Mouse (Mus musculus) heart, adult 18-20 months (tissue): ENCODE data around the gene 4930432M17Rik. TPM values are rescaled to one million over a fixed set of nuclear protein-coding genes. Genes with fewer than 3 reads are reported as not detected.

Experiments
- DNase-seq, 2 experiments: peaks; one replicate each; pipeline ENCODE4 v3.0.0; 2021 to 2022; ENCODE audit warnings: mixed read lengths in 1 of 2
- total RNA-seq, 2 experiments: library from RNA; stranded (reverse); gene quantifications; 2 replicates each; pipeline ENCODE4 v1.2.3; 2021

The 4930432M17Rik gene
- total RNA-seq, 2 experiments from 2014 or later: not detected

GRCm38 (mm10) chr3:121707106-121707505 is 36.5 kb downstream of the 4930432M17Rik start:
- no peak for DNase-seq

DNA sequence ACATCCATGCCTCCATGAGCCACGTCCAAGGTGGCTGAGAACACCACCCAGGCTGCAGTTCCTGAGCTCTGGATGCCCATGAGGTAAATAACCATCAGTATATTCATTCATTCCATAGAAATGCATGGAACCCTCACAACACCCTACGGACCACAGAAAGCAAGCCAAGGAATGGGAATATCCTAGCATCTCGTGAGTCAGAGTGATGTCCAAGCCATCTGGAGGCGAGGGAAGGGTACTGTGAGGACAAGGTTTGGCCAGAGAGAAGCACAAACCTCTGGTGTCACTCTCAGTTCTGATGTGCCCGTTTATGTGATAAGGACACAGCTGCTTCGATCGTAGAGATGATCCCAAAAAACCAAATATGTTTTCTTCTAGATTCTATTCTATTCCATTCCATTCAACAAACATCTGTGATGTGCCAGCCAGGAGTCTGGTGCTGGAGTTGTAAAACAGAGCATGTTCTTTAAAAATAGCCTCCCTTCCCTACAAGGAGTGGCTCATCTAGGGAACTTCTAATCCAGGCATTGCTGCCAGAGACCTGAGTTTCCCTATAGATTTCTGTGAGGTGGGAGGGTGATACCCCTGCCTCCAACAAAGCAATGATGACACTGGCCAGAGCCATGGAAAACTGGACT is 40.5 kb downstream of the 4930432M17Rik start:
- DNase-seq: no peak

GRCm38 (mm10) chr3:121712222-121712621 is 41.7 kb downstream of the 4930432M17Rik start:
- DNase-seq: no peak

DNA sequence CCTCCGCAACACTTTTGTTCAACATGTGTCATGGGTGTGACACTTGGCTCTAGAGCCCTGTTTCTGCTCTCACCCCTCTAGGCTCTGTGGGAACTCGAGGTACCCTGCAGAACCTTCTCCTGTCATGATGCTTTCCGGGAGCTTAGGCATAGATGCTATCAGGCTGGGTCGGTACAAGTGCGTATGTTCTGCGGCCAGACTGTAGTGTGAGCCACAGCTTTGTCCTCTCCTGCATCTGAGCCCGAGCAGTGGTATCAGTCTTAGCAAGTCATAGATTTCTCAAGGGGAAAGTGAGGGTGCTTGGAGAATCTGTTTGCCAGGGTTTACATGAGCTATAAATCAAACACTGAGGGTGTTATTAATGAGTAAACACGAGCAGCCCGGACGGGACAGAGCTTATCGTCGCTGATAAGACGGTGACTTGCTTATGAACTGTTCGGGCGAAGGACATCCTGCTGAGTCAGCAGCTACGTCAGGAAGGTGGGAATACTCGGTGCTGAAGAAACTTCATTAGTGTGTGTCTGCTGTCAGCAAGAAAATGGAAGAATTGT is 42.7 kb downstream of the 4930432M17Rik start:
- peak in 1 of 2 experiments; percentile 39 for DNase-seq

DNA sequence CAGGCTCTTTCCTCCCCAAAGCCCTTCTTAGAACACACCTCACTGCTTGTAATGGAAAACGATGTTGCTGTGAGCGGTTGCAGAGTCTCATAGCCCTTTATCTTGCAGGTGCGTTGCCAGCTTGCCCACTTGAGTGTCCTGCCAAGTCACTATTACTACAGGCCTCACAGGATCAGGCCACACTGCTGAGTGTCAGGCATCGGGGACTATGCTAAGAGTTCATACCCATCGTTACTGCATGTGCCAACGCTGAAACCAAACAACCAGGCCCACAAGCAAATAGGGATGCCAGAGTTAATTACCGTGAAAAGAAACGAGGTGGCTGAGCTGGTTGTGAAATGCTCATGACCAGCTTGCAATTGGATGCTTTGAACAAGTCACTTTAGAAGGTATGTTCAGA is 43.3 kb downstream of the 4930432M17Rik start:
- DNase-seq: peak in 1 of 2 experiments; percentile 38

- DNase-seq: no peak
Observed at GRCm38 (mm10) chr3:121714461-121714860, 43.9 kb downstream of the 4930432M17Rik start.

- no peak for DNase-seq
Observed at GRCm38 (mm10) chr3:121715336-121715735, 44.8 kb downstream of the 4930432M17Rik start.

GRCm38 (mm10) chr3:121715741-121716459 is 45.3 kb downstream of the 4930432M17Rik start:
- DNase-seq: no peak

GRCm38 (mm10) chr3:121716480-121716879 is 45.9 kb downstream of the 4930432M17Rik start:
- DNase-seq: no peak

DNA sequence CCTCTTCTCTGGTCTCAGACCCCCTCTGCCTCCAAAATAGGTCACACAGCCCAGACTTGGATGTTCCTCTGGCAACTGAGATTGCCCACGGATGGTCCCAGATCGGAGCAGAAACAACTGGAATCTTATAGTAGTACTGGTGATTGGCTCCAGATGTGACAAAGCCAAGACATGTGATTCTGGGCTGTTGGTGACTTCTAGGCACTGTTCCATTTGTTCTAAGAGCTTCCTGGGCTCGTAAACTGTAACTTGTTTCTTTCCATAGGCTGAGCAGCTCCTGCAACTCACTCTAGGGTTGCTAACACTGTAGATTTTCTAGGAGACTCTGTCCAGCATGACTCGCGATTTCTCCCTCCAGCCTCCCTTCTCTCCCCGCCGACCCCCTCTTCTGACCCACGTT is 48.1 kb downstream of the 4930432M17Rik start:
- no peak for DNase-seq

DNA sequence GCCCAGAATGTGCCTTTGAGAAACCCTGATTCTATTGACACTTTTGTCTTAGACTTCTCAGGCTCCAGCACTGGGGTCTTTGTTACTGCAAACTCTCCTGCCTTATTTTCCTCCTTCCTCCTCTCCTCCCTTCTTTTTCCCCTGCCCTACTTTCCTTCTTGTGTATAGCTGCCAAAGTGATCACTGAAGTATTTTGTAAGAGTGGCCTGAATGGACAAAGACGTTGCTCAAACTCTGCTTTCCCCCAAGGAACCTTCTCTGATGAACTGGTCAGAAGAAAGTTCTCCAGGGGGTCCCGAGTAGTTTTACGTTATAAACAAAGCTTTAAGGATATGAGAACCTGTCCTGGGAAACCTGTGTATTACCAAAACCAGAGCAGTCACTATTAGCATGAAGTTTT is 49.1 kb downstream of the 4930432M17Rik start:
- no peak for DNase-seq

GRCm38 (mm10) chr3:121720801-121721690 is 50.5 kb downstream of the 4930432M17Rik start:
- DNase-seq: no peak

GRCm38 (mm10) chr3:121721691-121722070 is 51.1 kb downstream of the 4930432M17Rik start:
- DNase-seq: no peak

DNA sequence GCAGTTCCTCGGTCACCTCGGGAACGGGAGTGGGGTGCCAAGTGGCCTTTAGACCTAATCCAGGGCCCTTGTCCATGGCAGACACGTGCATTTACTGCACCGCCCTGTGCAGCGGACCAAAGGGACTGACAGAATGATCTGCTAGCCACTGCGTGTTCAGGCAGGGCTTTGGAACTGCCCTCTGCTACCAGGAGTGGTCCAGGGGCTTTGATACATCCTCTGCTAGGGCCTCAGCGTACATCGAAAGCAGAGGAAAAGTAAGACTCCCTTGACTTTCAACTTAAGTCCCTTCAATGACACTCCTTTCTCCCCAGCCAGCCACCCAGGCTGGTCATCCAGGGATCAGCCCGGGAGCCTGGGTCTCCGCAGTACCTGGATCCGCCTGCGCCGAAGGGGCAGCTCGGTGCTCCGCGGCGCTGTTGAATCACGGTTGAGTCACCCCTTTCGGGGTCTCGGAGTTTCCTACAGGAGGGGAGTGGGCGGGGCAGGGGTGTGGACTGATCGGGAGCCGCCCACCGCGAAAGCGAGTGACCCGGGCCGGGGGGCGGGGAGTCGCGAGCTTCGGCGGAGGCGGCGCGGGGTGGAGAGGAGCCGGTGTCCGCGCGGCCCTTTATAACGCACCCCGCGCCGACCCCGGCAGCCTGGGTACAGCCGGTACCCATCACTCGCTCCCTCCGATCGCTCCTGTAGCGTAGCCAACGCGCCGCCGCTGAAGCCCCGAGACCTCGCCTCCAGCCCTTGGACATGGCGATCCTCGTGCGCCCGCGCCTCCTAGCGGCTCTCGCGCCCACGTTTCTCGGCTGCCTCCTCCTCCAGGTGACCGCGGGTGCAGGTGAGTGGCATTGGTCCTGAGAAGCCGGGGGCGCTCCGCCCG is 52.6 kb downstream of the 4930432M17Rik start, which contains the start of gene F3:
F3 (plus strand) TSS at position 567 of the 874 bp plus-strand sequence.
- DNase-seq: peak; percentile 80 to 85

DNA sequence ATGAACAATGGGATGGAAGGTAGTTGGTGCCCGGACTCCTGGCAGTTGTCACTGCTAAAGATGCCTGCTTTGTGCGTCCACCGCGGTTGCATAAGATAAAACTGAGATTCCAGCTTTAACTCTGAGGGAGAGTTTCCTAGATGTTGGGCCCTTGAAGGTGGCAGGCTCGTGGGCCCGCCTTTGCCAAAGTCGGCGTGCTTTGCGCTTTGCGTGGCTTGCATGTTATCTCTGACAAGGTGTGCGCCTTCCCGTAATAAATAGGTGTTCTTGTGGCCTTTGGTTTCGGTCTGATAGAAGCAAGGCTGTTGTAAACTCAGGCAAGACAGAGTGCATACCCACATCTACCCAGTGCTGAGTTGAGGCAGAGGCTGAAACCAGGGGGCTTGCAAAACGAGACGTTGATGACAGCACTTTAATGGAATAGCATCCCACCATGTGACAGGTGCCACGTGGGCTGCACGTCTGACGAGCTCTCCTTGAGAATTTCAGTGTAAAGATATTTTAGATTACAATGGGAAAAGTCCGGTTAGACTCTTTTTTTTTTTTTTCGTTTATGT is 53.5 kb downstream of the 4930432M17Rik start:
- DNase-seq: peak in 1 of 2 experiments; percentile 44

GRCm38 (mm10) chr3:121724553-121724952 is 54.0 kb downstream of the 4930432M17Rik start:
- DNase-seq: no peak

DNA sequence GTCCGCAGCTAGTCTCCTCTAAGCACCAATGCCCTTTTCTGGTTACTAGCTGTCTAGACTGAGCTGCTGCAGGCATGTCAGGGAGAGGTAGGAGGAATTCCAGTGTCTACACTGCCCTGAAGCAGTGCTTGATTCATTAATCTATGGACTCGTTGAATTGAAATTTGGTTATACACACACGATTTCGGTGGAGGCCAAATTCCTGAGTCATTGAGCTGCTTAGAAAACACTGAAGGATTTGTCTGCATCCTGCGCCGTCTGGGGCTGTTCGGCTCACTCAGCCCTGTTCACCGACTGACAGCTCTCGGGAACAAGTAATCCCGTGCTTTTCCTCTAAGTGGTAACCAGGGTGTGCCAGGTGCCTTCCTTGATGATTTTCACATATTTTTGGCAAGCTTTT is 55.1 kb downstream of the 4930432M17Rik start:
- no peak for DNase-seq

- DNase-seq: no peak
Observed at GRCm38 (mm10) chr3:121729678-121730077, 59.1 kb downstream of the 4930432M17Rik start.
